Mouse (Mus musculus): Measurements from ENCODE around the gene Cdc26. TPM values are rescaled to one million over a fixed set of nuclear protein-coding genes. Genes with fewer than 3 reads are reported as not detected.

The Cdc26 gene
- polyA plus RNA-seq, 1 experiment from 2014 or later: 95.5 TPM

DNA sequence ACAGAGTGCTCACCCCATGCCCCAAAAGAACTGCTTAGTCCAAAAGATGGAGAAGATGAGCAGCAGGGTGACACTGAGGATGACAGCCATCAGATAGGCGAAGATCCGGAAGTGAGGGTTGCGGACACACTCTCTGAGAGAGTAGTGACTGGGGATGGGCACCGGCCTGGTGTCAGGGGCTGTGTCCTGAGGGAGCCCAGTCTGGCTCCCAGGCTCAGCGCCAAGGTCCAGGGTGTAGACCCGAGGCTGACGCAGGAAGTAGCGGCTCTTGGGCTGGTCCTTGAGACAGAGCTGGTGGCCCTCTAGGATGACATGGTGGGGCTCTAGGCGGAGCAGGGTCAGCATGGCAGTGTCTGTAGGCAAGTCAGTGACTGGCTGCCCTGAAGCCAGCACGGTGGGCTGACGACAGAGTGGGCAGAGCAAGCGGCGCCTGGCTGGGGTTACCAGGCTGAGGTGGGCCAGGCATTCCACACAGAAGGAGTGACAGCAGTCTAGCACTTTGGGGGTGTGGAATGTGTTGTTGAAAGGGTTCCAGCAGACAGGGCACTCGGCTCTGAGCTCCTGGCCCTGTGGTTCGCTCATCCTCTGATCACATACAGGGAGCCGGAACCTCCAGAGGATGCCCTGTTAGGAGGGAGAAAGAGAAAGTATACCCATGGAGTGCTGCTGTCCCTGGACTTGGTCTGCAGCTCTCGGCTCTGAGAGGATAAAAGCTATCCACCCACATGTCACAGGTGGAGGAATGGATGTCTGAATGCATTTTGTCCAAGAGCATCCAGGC, 19.7 kb upstream of the Cdc26 start:
- Histone ChIP-seq H3K27me3 (replicated peaks) (no peaks in the 10 kb centered on the region), H3K4me1 (peaks cover 33% of the 10 kb centered on the region), H3K4me2 (peak overlapping the region; percentile 27; the same call in 1 of the 2 replicates), H3K9me3 (replicated peaks) (no peaks in the 10 kb centered on the region), H3K4me3 (no peak overlapping the region), H3K27ac (no peak overlapping the region), H3K36me3 (peaks cover 30% of the 10 kb centered on the region), H3K9ac (no peak overlapping the region)
- ATAC-seq: peak; percentile 25; the same call in 1 of the 2 replicates
- 44% methylated on average over 17 of the region's 17 CpGs for WGBS (ENCODE audit: insufficient replicate concordance)

DNA sequence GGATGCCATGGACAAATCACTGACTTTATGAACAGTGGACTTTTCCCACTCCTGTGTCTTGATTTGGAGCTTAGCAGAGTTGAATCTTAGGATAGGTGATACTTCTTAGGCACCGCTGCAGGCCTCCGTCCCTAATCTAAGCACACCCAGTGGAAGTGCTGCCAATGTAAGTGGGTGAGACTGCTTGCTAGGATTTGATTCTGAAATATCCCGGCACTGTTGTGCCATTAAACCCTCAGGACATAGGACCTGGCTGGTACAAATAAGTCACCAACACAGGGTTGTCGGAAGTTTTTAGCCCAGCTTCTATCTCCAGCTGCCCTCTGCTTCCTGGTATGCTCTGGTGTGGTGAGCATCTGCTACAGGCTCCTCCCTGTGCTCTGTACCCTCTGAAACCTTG, 17.4 kb upstream of the Cdc26 start:
- Histone ChIP-seq H3K9me3 (replicated peaks) (no peaks in the 10 kb centered on the region), H3K27ac (no peak overlapping the region), H3K27me3 (replicated peaks) (no peaks in the 10 kb centered on the region), H3K4me2 (no peak overlapping the region), H3K36me3 (peaks cover 53% of the 10 kb centered on the region), H3K4me3 (no peak overlapping the region), H3K9ac (no peak overlapping the region), H3K4me1 (peaks cover 16% of the 10 kb centered on the region)
- ATAC-seq: no peak
- 81% methylated on average over 4 of the region's 4 CpGs for WGBS (ENCODE audit: insufficient replicate concordance)

DNA sequence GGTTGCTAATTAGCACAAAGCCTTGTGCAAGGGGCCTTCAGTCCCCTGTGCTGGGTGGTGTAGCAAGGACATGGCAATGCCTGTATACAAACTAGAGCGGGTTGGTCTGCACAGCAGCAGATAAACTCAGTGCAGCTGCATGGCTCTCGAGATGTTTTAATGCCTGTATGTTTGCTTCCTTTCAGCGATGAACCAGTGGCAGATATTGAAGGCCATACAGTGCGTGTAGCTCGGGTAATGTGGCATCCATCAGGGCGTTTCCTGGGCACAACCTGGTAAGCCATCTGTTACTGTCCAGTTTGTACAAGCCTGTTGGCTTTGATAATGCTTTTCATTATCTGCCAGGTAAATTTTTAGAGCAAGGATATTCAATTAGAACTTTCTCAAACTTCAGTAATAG, 10.6 kb upstream of the Cdc26 start:
- no peak for ATAC-seq

DNA sequence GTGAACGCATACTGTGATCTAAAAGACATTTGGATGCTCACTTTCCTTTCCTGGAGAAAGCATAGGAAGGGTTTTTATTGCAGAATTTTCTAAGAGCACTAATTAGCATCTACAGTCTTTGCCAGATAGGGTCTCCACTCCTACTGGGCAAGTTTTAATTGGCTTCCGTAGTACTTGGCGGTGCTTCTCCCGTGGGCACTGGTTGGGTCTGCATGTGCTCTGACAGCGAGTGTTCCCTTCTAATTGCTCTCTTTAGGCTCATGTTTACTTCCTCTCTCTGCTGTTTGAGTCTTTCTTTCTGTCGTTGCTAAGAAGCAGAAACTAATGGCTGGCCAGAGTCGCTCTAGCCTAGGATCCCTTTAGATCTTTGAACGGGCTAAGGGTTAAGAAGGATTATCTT, 10.0 kb upstream of the Cdc26 start:
- Histone ChIP-seq H3K36me3 (peaks cover 100% of the 10 kb centered on the region), H3K4me3 (no peak overlapping the region), H3K27ac (no peak overlapping the region), H3K9me3 (replicated peaks) (no peaks in the 10 kb centered on the region), H3K4me2 (no peak overlapping the region), H3K27me3 (replicated peaks) (no peaks in the 10 kb centered on the region), H3K9ac (no peak overlapping the region), H3K4me1 (no peaks in the 10 kb centered on the region)
- WGBS (ENCODE audit: insufficient replicate concordance): 83% methylated on average over 8 of the region's 8 CpGs
- no peak for ATAC-seq

More for the DNA sequence above, 10.6 kb upstream of the Cdc26 start:
- Histone ChIP-seq H3K9ac (no peak overlapping the region), H3K4me2 (no peak overlapping the region), H3K4me1 (no peaks in the 10 kb centered on the region), H3K27ac (no peak overlapping the region), H3K36me3 (peaks cover 100% of the 10 kb centered on the region), H3K27me3 (replicated peaks) (no peaks in the 10 kb centered on the region), H3K9me3 (replicated peaks) (no peaks in the 10 kb centered on the region), H3K4me3 (no peak overlapping the region)
- WGBS (ENCODE audit: insufficient replicate concordance): 83% methylated on average over 6 of the region's 6 CpGs

DNA sequence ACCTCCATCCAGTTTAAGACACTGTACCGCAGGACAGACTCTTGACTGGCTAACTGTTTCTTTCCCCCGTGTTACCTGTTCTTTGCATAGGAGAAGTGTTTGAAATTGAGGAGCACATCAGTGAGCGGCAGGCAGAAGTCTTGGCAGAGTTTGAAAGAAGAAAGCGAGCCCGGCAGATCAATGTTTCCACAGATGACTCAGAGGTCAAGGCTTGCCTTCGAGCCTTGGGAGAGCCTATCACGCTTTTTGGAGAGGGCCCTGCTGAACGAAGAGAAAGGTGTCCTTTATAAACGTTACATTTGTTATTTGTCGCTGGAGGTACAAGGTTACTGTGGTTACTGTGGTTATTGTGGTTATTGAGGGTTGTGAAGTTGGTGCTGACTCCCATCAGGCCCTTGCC, 3.2 kb upstream of the Cdc26 start:
- peaks cover 66% of the 10 kb centered on the region for H3K36me3 ChIP-seq
- H3K4me1 ChIP-seq: peaks cover 25% of the 10 kb centered on the region
- no peak overlapping the region for H3K9ac ChIP-seq
- no peak for ATAC-seq
- H3K27ac ChIP-seq: no peak overlapping the region
- 74% methylated on average over 10 of the region's 10 CpGs for WGBS (ENCODE audit: insufficient replicate concordance)
- H3K9me3 ChIP-seq (replicated peaks): no peaks in the 10 kb centered on the region
- no peak overlapping the region for H3K4me3 ChIP-seq
- no peak overlapping the region for H3K4me2 ChIP-seq
- H3K27me3 ChIP-seq (replicated peaks): no peaks in the 10 kb centered on the region

DNA sequence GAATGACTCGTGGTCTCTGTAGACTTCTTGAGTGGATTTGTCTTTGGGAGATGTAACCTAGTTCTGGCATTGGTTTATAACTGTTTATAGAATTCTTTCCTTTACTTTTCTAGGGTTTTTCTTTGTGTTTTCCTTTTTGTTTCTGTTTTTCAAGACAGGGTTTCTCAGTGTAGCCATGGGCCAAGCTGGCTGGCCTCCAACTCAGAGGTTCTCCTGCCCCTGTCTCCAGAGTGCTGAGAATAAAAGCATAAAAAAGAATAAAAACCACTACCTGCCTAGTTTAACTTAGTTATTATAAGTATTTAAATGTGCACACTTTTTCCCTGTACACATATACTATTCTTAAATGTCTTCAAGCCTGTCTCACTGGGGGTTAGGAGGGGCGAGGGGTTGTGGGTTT, 1.9 kb upstream of the Cdc26 start:
- 66% methylated on average over 2 of the region's 2 CpGs for WGBS (ENCODE audit: insufficient replicate concordance)
- Histone ChIP-seq H3K27me3 (replicated peaks) (no peaks in the 10 kb centered on the region), H3K36me3 (peaks cover 63% of the 10 kb centered on the region), H3K27ac (no peak overlapping the region), H3K4me3 (peak overlapping the region; percentile 94), H3K9ac (peak overlapping the region; percentile 92; the same call in 1 of the 2 replicates), H3K4me1 (peaks cover 37% of the 10 kb centered on the region), H3K4me2 (peak overlapping the region; percentile 85), H3K9me3 (replicated peaks) (no peaks in the 10 kb centered on the region)
- ATAC-seq: no peak

DNA sequence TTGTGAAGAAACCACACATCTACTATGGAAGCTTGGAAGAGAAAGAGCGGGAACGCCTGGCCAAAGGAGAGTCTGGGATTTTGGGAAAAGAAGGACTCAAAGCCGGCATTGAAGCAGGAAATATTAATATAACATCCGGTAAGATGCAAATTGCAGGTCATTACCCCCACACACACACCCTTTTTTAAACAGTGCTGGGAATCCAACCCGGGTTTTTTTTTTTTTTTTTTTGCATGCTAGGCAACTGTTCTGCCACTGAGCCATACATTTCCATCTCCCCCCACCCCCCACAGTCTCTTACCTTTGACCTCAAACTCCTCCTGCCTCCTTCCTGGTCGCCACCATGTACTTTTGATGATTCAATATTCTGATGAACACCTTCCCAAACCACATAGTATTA, 1.2 kb upstream of the Cdc26 start:
- H3K4me3 ChIP-seq: peak overlapping the region; percentile 94
- 25% methylated on average over 6 of the region's 6 CpGs for WGBS (ENCODE audit: insufficient replicate concordance)

DNA sequence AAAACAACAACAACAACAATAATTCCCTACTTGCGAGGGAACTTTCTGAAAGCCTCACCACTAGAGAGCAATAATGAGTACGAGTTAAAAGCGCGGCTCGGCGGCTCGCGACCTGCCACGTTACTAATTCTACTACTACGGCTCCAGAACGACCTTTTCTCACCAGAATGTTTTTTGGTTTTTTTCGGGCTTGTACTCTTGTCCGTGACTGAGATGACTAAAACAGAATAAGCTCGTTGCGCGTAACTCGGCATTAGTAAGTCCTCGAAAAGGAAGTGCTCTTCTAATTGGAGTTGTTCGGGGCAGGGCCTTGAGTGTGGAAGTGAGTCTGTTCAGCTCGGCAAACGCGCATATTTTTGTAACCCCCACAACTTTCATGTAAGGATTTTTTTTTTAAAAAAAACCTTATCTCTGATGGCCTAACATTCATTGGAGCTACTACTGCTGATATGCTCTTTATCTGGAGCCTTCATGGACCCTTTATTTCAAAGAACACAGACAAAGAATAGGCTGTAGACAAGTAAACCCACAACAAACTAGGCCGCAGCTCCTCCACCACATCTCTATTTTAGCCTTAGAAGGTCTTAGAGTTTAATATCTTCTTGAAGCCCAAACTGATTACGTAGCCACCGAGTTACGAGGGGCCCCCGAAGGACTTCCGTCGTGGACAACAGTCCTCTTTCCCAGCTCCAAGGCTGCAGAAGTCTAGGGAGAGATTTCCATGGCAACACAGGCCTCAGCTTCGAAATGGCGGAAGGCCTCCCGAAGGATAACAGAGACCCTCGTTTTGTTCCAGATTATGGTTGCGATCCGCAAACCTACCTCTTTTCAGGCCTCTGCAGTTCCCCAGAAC, 486 bp downstream of the Cdc26 start:
- H3K4me3 ChIP-seq: peak overlapping the region; percentile 94
- H3K4me2 ChIP-seq: peak overlapping the region; percentile 85
- under 1% methylated on average over 35 of the region's 35 CpGs for whole genome bisulfite sequencing (ENCODE audit: insufficient replicate concordance)
- ATAC-seq: peak; percentile 57
- H3K9me3 ChIP-seq (replicated peaks): no peaks in the 10 kb centered on the region
- H3K36me3 ChIP-seq: peaks cover 55% of the 10 kb centered on the region
- H3K4me1 ChIP-seq: peaks cover 39% of the 10 kb centered on the region
- peak overlapping the region; percentile 83 for H3K9ac ChIP-seq
- H3K27me3 ChIP-seq (replicated peaks): no peaks in the 10 kb centered on the region
- peak overlapping the region; percentile 87 for H3K27ac ChIP-seq

More for the DNA sequence above, 1.2 kb upstream of the Cdc26 start:
- Histone ChIP-seq H3K27ac (peak overlapping the region; percentile 91), H3K4me1 (peaks cover 39% of the 10 kb centered on the region), H3K4me2 (peak overlapping the region; percentile 85), H3K9me3 (replicated peaks) (no peaks in the 10 kb centered on the region), H3K9ac (peak overlapping the region; percentile 92), H3K27me3 (replicated peaks) (no peaks in the 10 kb centered on the region), H3K36me3 (peaks cover 56% of the 10 kb centered on the region)
- ATAC-seq: no peak

DNA sequence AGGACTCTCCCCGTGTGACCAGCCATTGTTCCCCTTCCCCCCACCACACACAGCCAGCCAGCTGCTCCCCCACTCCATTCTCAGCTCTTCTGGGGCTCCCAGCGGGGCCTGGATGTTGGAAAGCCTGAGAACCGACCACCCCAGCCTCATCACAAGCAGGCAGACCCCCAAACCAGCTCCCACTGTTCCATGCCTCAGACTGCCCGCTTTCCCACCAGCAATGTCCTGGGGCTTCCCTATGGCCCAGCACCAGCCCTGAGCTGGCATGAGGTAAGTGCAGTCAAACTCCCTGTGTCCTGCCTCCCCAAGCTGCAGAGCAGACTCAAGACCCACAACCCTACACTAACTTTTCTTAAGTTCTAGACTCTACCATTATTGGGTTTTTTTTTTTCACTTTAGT, 2.3 kb downstream of the Cdc26 start:
- peaks cover 55% of the 10 kb centered on the region for H3K36me3 ChIP-seq
- peak overlapping the region; percentile 34; the same call in 1 of the 2 replicates for H3K4me2 ChIP-seq
- H3K4me3 ChIP-seq: no peak overlapping the region; the same call in 1 of the 2 replicates
- H3K9ac ChIP-seq: peak overlapping the region; percentile 35; the same call in 1 of the 2 replicates
- H3K4me1 ChIP-seq: peaks cover 39% of the 10 kb centered on the region
- ATAC-seq: no peak
- H3K9me3 ChIP-seq (replicated peaks): no peaks in the 10 kb centered on the region
- H3K27ac ChIP-seq: peak overlapping the region; percentile 12; the same call in 1 of the 2 replicates
- H3K27me3 ChIP-seq (replicated peaks): no peaks in the 10 kb centered on the region
- WGBS (ENCODE audit: insufficient replicate concordance): 70% methylated on average over 4 of the region's 4 CpGs

DNA sequence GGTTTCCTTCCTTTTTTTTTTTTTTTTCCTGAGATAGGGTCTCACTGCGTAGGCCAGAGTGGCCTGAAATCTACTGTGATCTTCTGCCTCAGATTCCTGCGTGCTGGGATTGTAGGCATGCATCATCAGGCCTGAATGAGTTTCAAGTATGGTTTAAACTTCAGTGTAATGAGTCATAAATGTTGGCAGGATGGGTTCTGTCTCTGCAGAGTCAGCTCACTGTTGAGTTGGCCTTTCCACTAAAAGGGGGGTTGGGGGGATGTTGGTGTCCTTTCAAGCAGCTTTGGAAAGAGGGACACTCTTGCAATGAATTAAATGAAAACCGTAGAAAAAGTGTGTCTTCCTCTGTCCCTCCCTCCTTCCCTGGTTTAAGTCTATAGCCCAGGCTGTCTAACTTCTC, 9.5 kb downstream of the Cdc26 start:
- H3K27me3 ChIP-seq (replicated peaks): no peaks in the 10 kb centered on the region
- WGBS (ENCODE audit: insufficient replicate concordance): 81% methylated on average over 3 of the region's 3 CpGs
- no peak for ATAC-seq
- no peak overlapping the region for H3K27ac ChIP-seq
- no peak overlapping the region for H3K4me2 ChIP-seq
- H3K9ac ChIP-seq: no peak overlapping the region
- H3K4me3 ChIP-seq: no peak overlapping the region
- no peaks in the 10 kb centered on the region for H3K9me3 ChIP-seq (replicated peaks)
- H3K36me3 ChIP-seq: peaks cover 92% of the 10 kb centered on the region
- H3K4me1 ChIP-seq: peaks cover 9% of the 10 kb centered on the region; the same call in 1 of the 2 replicates

DNA sequence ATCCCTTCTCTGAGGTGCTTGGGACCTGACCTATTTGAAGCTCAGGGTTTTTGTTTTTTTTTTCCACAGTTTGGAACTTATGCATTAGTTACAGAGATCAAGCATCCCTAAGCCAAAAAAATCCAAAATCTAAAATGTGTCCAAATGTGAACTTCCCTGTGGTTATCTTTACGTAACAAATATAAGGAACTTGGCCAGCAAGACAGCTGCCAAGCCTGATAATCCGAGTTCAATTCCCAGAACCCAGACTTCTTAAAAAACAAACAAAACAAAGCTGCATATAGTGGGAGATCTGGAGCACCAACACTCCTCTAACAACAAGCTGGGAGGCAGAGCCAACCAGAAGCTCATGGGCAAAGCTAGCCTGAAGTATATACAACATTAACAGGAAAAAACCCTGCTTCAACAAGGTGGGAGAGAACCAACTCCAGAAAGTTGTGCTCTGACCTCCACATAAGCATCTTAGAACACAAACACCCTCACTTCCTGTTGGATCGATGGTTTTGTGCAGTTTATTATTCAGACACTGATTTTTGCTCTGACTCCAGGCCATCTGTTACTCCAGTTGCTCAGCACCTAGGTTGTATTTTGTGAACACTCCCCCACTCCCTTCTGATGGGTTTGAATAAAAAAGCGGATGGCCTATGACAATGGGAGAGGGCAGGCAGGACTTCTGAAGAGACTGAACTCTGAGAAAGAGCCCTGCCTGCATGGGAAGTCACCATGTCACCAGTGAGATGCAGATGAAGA, 10.7 kb downstream of the Cdc26 start:
- 69% methylated on average over 4 of the region's 4 CpGs for WGBS (ENCODE audit: insufficient replicate concordance)
- Histone ChIP-seq H3K9me3 (replicated peaks) (no peaks in the 10 kb centered on the region), H3K4me1 (peaks cover 9% of the 10 kb centered on the region; the same call in 1 of the 2 replicates), H3K27me3 (replicated peaks) (no peaks in the 10 kb centered on the region), H3K9ac (no peak overlapping the region), H3K27ac (no peak overlapping the region), H3K4me3 (no peak overlapping the region), H3K4me2 (no peak overlapping the region), H3K36me3 (peaks cover 89% of the 10 kb centered on the region)
- ATAC-seq: no peak
